Mouse (Mus musculus): ENCODE results near the gene Pik3c2b. TPM values are rescaled to one million over a fixed set of nuclear protein-coding genes. Genes with fewer than 3 reads are reported as not detected.

Gene Pik3c2b
- total RNA-seq, 2 experiments from 2014 or later, result 9.8 to 11.0 TPM

GRCm38 (mm10) chr1:133080717-133081116 is 35.2 kb downstream of the Pik3c2b start:
- no peak for TF ChIP-seq CTCF (IDR thresholded peaks at IDR 0.05)
- intact Hi-C loops (cut with DNase I), result no loop called here
- no peak for DNase-seq

DNA sequence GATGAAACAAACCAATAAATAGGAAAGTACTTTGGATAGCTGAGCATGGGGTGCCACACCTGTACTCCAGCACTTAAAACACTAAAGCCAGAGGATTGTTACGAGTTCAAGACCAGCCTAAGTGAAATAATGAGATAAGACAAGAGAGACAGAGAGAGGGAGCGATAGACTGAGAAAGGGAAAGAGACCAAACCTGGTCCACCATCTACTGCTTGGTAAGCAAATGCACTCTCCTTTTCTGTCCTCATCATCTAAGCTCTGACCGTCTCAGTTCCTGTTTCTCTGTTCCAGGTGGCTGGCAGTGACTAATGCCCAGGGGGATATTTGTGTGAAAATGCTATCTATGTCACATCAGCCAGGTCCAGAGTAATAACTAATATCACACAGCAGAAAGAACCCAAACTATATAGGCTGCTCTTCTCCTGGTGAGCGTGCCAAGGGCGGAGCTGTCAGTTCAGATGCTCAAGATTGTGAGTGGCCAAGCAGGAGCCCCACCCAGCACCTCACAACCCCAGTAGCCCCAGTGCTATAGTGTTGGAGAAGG is 37.6 kb downstream of the Pik3c2b start:
- DNase-seq, result no peak
- Histone ChIP-seq H3K4me3 (no peak overlapping the region), H3K27ac (peak overlapping the region; percentile 95)
- TF ChIP-seq CTCF (IDR thresholded peaks at IDR 0.05), result no peak
- intact Hi-C loops (cut with DNase I), result no loop called here

More at GRCm38 (mm10) chr1:133080717-133081116, 35.2 kb downstream of the Pik3c2b start:
- no peak overlapping the region for H3K4me3 ChIP-seq
- no peak overlapping the region for H3K27ac ChIP-seq

GRCm38 (mm10) chr1:133083942-133084625 is 38.6 kb downstream of the Pik3c2b start:
- H3K27ac ChIP-seq, result peak overlapping the region; percentile 95
- H3K4me3 ChIP-seq, result peak overlapping the region; percentile 70
- peak; percentile 87 for DNase-seq
- TF ChIP-seq CTCF (IDR thresholded peaks at IDR 0.05), result no peak
- intact Hi-C loops (cut with DNase I), result no loop called here

DNA sequence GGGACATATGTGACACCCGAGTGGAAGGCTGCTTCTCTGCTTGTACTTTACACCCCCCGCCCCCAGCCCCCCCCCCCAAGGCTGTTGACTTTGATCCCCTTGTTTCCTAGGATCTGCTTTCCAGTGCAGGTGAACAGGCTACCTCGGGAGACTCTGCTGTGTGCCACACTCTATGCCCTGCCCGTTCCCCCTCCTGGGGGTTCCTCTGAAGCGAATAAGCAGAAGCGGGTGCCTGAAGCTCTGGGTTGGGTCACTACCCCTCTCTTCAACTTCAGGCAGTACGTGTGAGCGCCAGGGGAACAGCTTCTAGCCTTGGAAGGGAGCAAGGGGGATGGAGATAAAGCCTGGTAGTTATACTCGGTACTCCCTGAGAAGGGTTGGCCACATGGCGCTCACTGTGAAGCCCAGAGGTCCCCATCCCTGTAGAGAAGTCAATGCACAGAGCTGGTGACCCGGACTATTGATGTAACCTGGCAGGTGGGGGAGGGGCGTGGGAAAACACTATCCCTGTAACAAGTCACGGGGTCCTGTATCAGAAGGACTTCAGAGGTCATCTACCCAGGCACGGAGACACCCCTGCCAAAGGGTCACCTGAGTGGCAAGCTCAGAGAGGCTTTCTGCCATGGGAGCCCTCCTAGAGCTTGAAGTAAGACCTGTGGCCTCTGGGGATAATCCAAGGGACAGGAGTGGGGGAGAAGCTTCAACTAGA is 39.4 kb downstream of the Pik3c2b start:
- no peak for TF ChIP-seq CTCF (IDR thresholded peaks at IDR 0.05)

GRCm38 (mm10) chr1:133085417-133085742 is 39.9 kb downstream of the Pik3c2b start:
- intact Hi-C loops (cut with DNase I), result no loop called here
- no peak for TF ChIP-seq CTCF (IDR thresholded peaks at IDR 0.05)
- DNase-seq, result peak; percentile 63
- peak overlapping the region; percentile 70 for H3K4me3 ChIP-seq
- H3K27ac ChIP-seq, result peak overlapping the region; percentile 95

More for the DNA sequence above, 39.4 kb downstream of the Pik3c2b start:
- Histone ChIP-seq H3K4me3 (peak overlapping the region; percentile 70), H3K27ac (peak overlapping the region; percentile 95)
- peak; percentile 46 for DNase-seq
- intact Hi-C loops (cut with DNase I), result no loop called here

GRCm38 (mm10) chr1:133086804-133087203 is 41.3 kb downstream of the Pik3c2b start:
- no peak for DNase-seq
- TF ChIP-seq CTCF (IDR thresholded peaks at IDR 0.05), result no peak
- intact Hi-C loops (cut with DNase I), result loop anchor here (1.0 to 2.0 kb wide), 2 partner anchors 40 to 48 kb away; no protein-coding TSS in a partner anchor
- peak overlapping the region; percentile 86 for H3K27ac ChIP-seq
- H3K4me3 ChIP-seq, result peak overlapping the region; percentile 17; the same call in 1 of the 2 replicates

DNA sequence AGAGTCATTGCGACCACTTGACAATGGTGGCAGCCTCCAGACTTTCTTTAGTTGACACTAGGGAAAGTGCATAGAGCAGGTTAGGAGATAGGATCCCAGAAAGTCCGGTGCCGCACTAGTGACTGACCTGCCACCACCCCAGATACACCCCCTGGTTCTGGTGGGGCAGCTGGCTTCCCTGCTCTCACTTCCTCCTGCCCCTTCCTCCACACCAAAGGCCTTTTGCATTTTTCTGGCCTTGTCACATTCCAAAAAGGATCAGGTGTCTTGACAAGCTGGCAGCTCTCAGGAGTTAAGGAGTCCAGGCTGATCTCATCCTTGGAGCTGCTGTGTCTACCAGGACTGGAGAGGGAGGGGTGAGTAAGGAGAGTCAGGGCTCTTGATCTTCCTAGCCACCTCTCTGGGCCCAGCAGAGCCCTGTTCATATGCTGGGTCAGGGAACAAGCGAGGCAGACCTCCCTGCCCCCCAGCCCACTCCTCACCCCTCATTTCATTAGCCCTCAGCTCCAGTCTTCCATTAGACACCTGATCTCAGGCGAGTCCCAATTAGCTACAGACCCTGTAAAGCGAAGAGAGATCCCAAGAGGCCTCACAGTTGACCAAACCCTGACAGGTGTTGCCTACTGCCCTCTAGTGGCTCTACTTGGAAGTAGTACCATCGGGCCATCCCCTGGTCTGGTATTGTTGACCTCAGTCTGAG is 41.9 kb downstream of the Pik3c2b start:
- peak; percentile 70 for DNase-seq
- H3K4me3 ChIP-seq, result peak overlapping the region; percentile 19; the same call in 1 of the 2 replicates
- TF ChIP-seq CTCF (IDR thresholded peaks at IDR 0.05), result peak; percentile 78
- peak overlapping the region; percentile 86 for H3K27ac ChIP-seq
- intact Hi-C loops (cut with DNase I), result loop anchor here (1.0 to 2.0 kb wide), 2 partner anchors 41 to 48 kb away; no protein-coding TSS in a partner anchor

GRCm38 (mm10) chr1:133088196-133088595 is 42.7 kb downstream of the Pik3c2b start:
- no peak for TF ChIP-seq CTCF (IDR thresholded peaks at IDR 0.05)
- Histone ChIP-seq H3K4me3 (0 out of 2 replicates have a peak overlapping the region, but pooled peaks have one; percentile 15), H3K27ac (peak overlapping the region; percentile 86)
- no peak for DNase-seq
- intact Hi-C loops (cut with DNase I), result no loop called here

DNA sequence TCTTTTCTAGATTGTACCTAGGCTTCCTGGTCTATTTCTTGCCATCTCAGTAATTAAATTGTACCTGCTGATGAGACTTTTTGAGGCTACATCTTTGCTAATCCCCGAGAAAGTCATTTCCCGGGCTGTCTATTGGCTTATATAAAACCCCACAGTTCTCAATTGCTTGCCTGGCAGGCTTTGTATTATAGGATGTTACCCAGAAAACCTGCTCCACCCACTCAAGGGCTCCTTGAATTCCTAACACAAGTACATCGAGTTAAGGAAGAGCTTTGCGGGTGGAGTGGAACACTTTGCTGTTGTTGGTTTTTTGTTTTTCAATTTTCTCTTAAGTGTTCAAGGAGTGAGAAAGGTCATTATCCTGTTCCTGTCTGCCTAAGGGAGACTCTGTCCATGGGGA is 43.9 kb downstream of the Pik3c2b start:
- intact Hi-C loops (cut with DNase I), result no loop called here
- Histone ChIP-seq H3K4me3 (no peak overlapping the region), H3K27ac (peak overlapping the region; percentile 82; the same call in 1 of the 2 replicates)
- no peak for TF ChIP-seq CTCF (IDR thresholded peaks at IDR 0.05)
- no peak for DNase-seq

DNA sequence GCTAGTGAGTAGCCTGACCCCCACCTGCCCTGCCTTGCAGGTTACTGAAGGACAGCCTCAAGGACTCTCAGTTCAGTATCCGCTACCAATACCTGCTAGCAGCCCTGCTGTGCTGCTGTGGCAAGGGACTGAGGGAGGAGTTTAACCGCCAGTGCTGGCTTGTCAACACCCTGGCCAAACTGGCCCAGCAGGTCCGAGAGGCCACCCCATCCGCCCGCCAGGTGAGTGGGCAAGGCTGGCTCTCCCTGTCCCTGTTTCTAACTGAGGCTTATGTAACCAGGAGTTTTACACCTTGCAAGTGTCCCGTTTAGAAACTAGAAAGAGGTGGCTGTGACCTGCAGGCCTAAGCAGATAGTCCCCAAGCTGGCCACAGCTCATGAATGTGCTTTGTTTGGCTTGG is 45.2 kb downstream of the Pik3c2b start:
- no peak for TF ChIP-seq CTCF (IDR thresholded peaks at IDR 0.05)
- intact Hi-C loops (cut with DNase I), result no loop called here
- peak; percentile 45 for DNase-seq
- peak overlapping the region; percentile 82 for H3K27ac ChIP-seq
- H3K4me3 ChIP-seq, result peak overlapping the region; percentile 17

DNA sequence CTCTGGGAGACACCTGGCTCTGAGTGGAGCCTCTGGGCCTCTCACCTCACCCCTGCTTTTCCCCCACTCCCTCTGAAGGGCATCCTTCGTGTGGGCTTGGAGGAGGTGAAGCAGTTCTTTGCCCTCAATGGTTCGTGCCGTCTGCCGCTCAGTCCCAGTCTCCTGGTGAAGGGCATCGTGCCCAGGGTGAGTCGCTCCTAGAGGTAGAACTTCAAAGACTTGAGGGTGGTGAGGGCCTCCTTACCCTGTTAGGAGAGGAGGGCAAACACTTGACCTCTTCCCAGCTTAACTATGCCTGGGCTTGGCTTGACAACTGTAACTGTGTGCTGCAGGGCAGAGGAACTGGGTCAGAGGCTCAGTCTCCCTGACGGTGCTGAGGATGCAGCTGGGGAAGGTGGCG is 46.0 kb downstream of the Pik3c2b start:
- DNase-seq, result no peak
- TF ChIP-seq CTCF (IDR thresholded peaks at IDR 0.05), result no peak
- Histone ChIP-seq H3K27ac (peak overlapping the region; percentile 82), H3K4me3 (no peak overlapping the region)
- intact Hi-C loops (cut with DNase I), result no loop called here

DNA sequence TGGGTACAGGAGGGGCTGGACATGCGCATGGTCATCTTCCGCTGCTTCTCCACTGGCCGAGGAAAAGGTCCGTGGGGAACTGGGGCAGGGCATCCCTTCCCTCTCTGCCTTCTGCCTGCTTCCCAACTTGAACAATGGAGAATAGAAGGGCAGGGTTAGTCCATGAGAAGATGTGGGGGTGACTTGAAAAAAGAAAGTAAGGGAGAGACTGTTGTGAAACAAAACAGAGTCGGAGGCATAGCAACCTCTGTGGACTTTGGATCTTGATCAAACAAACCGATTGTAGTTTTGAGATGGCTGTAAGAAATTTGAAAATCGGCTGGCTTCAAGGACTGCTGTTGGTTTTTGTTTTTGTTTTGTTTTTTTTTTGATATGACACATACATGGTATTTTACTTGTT is 48.3 kb downstream of the Pik3c2b start:
- Histone ChIP-seq H3K4me3 (no peak overlapping the region), H3K27ac (no peak overlapping the region)
- intact Hi-C loops (cut with DNase I), result no loop called here
- no peak for TF ChIP-seq CTCF (IDR thresholded peaks at IDR 0.05)
- no peak for DNase-seq
